Mouse (Mus musculus) brain, embryonic 14.5 days (tissue): ENCODE data around the gene Tra2a.

Experiments
- CTCF ChIP-seq: fragments of 200-500 bp; IDR thresholded peaks from 2 replicates; pipeline ENCODE4 v1.5.1; 2012; ENCODE audit warnings: inconsistent platforms, mild to moderate bottlenecking, moderate library complexity, borderline replicate concordance; ENCODE audit not compliant: insufficient read depth, insufficient read length; ENCODE audit errors: extremely low read depth
- POLR2A ChIP-seq: fragments of 200-500 bp; IDR thresholded peaks from 2 replicates; pipeline ENCODE4 v1.6.1; 2012; ENCODE audit warnings: mild to moderate bottlenecking, inconsistent platforms, borderline replicate concordance; ENCODE audit not compliant: poor library complexity, insufficient read depth, insufficient read length, severe bottlenecking; ENCODE audit errors: extremely low read depth

- TF ChIP-seq POLR2A (no peak), CTCF (peak; percentile 64; the same call in 1 of the 2 replicates)
Measured at GRCm38 (mm10) chr6:49228126-49228679, 35.6 kb downstream of the Tra2a start.
